8 mouse cellular contexts compared by ENCODE assay signal in the genomic region with DNA sequence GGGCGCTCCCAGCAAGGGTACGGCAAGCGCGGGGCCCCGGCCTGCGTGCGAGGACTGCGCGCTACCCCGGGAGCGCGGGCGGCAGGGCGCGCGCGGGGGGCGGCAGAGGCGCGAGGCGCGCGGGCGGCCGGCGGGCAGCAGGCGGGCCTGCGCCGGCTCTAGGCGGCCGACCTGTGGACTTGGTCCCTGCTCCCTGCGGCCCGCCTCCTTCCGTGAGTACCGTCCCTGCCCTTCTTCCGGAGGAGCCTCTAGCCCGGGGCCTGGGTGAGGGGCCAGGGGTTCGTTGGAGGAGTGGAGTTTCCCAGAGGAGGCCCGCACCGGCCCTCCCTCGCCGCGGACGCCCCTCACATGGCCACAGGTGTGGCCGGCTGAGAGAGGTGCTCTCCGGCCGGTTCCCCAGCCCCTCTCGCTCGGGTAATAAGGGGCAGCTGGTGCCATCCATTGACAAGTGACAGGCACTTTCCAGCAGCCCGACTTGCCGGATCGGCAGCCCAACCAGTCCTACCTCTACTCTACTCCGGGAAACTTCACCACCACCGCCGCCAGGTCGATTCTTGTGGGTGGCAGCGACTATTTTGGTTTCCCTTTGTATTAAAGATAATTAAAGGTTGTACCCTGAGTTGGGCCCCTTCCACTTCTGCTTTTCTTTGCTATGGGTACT. TPM values are rescaled to one million over a fixed set of nuclear protein-coding genes. Genes with fewer than 3 reads are reported as not detected.
DNase-seq lines count a peak whose midpoint lies in the region; ATAC-seq and TF ChIP-seq lines count a peak whose summit lies in the region.

No protein-coding gene starts in this region.

- peaks cover 5% of the 10 kb centered on the region; the same call in 1 of the 2 replicates for H3K79me2 ChIP-seq in heart, adult 2 months (replicated peaks; ENCODE audit: control insufficient read depth, insufficient read depth, low read length)

- no peak for TF ChIP-seq CTCF in heart, adult 2 months (IDR thresholded peaks at IDR 0.05)
- no peak for TF ChIP-seq CTCF in kidney, adult 2 months (conservative IDR thresholded peaks at IDR 0.05; ENCODE audit: insufficient read depth, insufficient read length, low read depth, low read length)

- peak; percentile 76 for DNase-seq in 3134 (ENCODE audit: extremely low read depth, insufficient read length, low spot score)
- peak; percentile 56 for DNase-seq in adipocyte (ENCODE audit: low spot score)
- peak; percentile 71 for DNase-seq in embryo, embryonic 9.5 days (ENCODE audit: extremely low spot score)
- peak; percentile 67 to 68 for DNase-seq in heart, adult 2 months
- DNase-seq in kidney, adult 2 months, result peak; percentile 73
- peak; percentile 82 for DNase-seq in splenic B cell, adult 2 months (ENCODE audit: low read depth, low spot score)

- H3K27me3 ChIP-seq in heart, adult 2 months (ENCODE audit: control insufficient read depth, insufficient read depth, low read length), result no peaks in the 10 kb centered on the region
- H3K27me3 ChIP-seq in kidney, adult 2 months (replicated peaks; ENCODE audit: control insufficient read depth, insufficient read depth, low read length), result no peaks in the 10 kb centered on the region
- no peaks in the 10 kb centered on the region for H3K27me3 ChIP-seq in limb, embryonic 15.5 days
- H3K27me3 ChIP-seq in midbrain, embryonic 15.5 days (replicated peaks), result no peaks in the 10 kb centered on the region
- no peaks in the 10 kb centered on the region for H3K27me3 ChIP-seq in splenic B cell, adult 2 months (ENCODE audit: control insufficient read depth, insufficient read depth, low read length, poor library complexity, severe bottlenecking)

- no peaks in the 10 kb centered on the region for H3K9me3 ChIP-seq in limb, embryonic 15.5 days
- no peaks in the 10 kb centered on the region for H3K9me3 ChIP-seq in midbrain, embryonic 15.5 days

- H3K4me3 ChIP-seq in heart, adult 2 months, result peak overlapping the region; percentile 30
- peak overlapping the region; percentile 66 for H3K4me3 ChIP-seq in kidney, adult 2 months (ENCODE audit: insufficient read depth, low read depth, low read length)
- peak overlapping the region; percentile 41 for H3K4me3 ChIP-seq in limb, embryonic 15.5 days
- peak overlapping the region; percentile 38 for H3K4me3 ChIP-seq in midbrain, embryonic 15.5 days

- WGBS in heart, adult 2 months, result under 1% methylated on average over 51 of the region's 57 CpGs
- WGBS in kidney, adult 2 months, result 1% methylated on average over 51 of the region's 57 CpGs
- WGBS in limb, embryonic 15.5 days, result under 1% methylated on average over 51 of the region's 57 CpGs
- under 1% methylated on average over 54 of the region's 57 CpGs for WGBS in midbrain, embryonic 15.5 days

- peaks cover 5% of the 10 kb centered on the region for H3K36me3 ChIP-seq in heart, adult 2 months (ENCODE audit: control insufficient read depth, insufficient read depth, low read length)
- H3K36me3 ChIP-seq in kidney, adult 2 months (ENCODE audit: control insufficient read depth, insufficient read depth, low read length), result no peaks in the 10 kb centered on the region; the same call in 1 of the 2 replicates
- peaks cover 29% of the 10 kb centered on the region for H3K36me3 ChIP-seq in limb, embryonic 15.5 days
- peaks cover 11% of the 10 kb centered on the region; the same call in 1 of the 2 replicates for H3K36me3 ChIP-seq in midbrain, embryonic 15.5 days (replicated peaks)
- H3K36me3 ChIP-seq in splenic B cell, adult 2 months (ENCODE audit: control insufficient read depth, insufficient read depth, low read length, poor library complexity, severe bottlenecking), result no peaks in the 10 kb centered on the region

- H3K27ac ChIP-seq in heart, adult 2 months, result no peak overlapping the region; the same call in 1 of the 2 replicates
- peak overlapping the region; percentile 24 for H3K27ac ChIP-seq in kidney, adult 2 months (ENCODE audit: insufficient read depth, low read depth, low read length)
- peak overlapping the region; percentile 43 for H3K27ac ChIP-seq in limb, embryonic 15.5 days
- peak overlapping the region; percentile 73 for H3K27ac ChIP-seq in midbrain, embryonic 15.5 days

- H3K4me1 ChIP-seq in heart, adult 2 months (ENCODE audit: control insufficient read depth, insufficient read depth, low read length), result peaks cover 2% of the 10 kb centered on the region
- 0 out of 2 replicates have a peak, but pooled peaks cover 3% of the 10 kb centered on the region for H3K4me1 ChIP-seq in kidney, adult 2 months (ENCODE audit: control insufficient read depth, insufficient read depth, low read length)
- peaks cover 3% of the 10 kb centered on the region for H3K4me1 ChIP-seq in limb, embryonic 15.5 days
- peaks cover 12% of the 10 kb centered on the region; the same call in 1 of the 2 replicates for H3K4me1 ChIP-seq in midbrain, embryonic 15.5 days

- no peak for ATAC-seq in limb, embryonic 15.5 days (ENCODE audit: insufficient number of reproducible peaks, low FRiP score, low TSS enrichment, low read depth)
- no peak; the same call in 1 of the 2 replicates for ATAC-seq in midbrain, embryonic 15.5 days (replicated peaks)

- peak overlapping the region; percentile 12 for H3K4me2 ChIP-seq in limb, embryonic 15.5 days
- H3K4me2 ChIP-seq in midbrain, embryonic 15.5 days, result peak overlapping the region; percentile 39

- peak overlapping the region; percentile 74 for H3K9ac ChIP-seq in heart, adult 2 months (ENCODE audit: low read depth, low read length)
- peak overlapping the region; percentile 26 for H3K9ac ChIP-seq in limb, embryonic 15.5 days
- peak overlapping the region; percentile 21 for H3K9ac ChIP-seq in midbrain, embryonic 15.5 days

- intact Hi-C loops in heart, adult 2 months (cut with DNase I), result loop anchor here (5.0 kb wide), 3 partner anchors 64 to 709 kb away; partner anchors contain the start of genes Drg1 and Slc35e4

- TF ChIP-seq POLR2A in heart, adult 2 months (IDR thresholded peaks at IDR 0.05; ENCODE audit: insufficient read depth, low read depth, low read length), result no peak
- no peak for TF ChIP-seq POLR2A in kidney, adult 2 months (IDR thresholded peaks at IDR 0.05; ENCODE audit: low read depth, low read length)

- TF ChIP-seq EP300 in heart, adult 2 months (IDR thresholded peaks at IDR 0.05; ENCODE audit: insufficient read depth, low read depth, low read length), result no peak

RNA-seq across cellular contexts. Expression of gene Eif4enif1, which starts 0.7 kb away (rescaled TPM):
- 10 to 100 TPM; 36.4 to 43.6 TPM for total RNA-seq in heart, adult 2 months (2021)
- polyA plus RNA-seq in heart, adult 2 months (2012; rRNA removed), result 29.6 and 44.3 TPM in 2 replicates
- polyA plus RNA-seq in kidney, adult 2 months (2012; rRNA removed), result 32.0 and 32.8 TPM in 2 replicates
- polyA plus RNA-seq in limb, embryonic 15.5 days (2015; fragmentation: Nextera tagmentation; extraction: Ambion mirVana), result 38.5 and 45.8 TPM in 2 replicates
- polyA plus RNA-seq in midbrain, embryonic 15.5 days (2015; fragmentation: Nextera tagmentation; extraction: Ambion mirVana), result 63.7 and 66.0 TPM in 2 replicates

RNA-seq across cellular contexts. Expression of gene Sfi1, which starts 9.6 kb away (rescaled TPM):
- 10 to 100 TPM; 17.3 to 17.4 TPM for total RNA-seq in heart, adult 2 months (2021)
- polyA plus RNA-seq in heart, adult 2 months (2012; rRNA removed), result 11.3 and 13.0 TPM in 2 replicates
- 17.3 and 19.4 TPM in 2 replicates for polyA plus RNA-seq in kidney, adult 2 months (2012; rRNA removed)
- 14.4 and 15.8 TPM in 2 replicates for polyA plus RNA-seq in limb, embryonic 15.5 days (2015; fragmentation: Nextera tagmentation; extraction: Ambion mirVana)
- 15.5 and 20.6 TPM in 2 replicates for polyA plus RNA-seq in midbrain, embryonic 15.5 days (2015; fragmentation: Nextera tagmentation; extraction: Ambion mirVana)

Comparison
In these comparisons a context has a peak if more than half of its experiments do, and no peak if none do; other contexts are left out.
1. H3K9ac ChIP-seq: peak in every context shown above with its lines; median percentile 74 in heart, adult 2 months; 26 in limb, embryonic 15.5 days; 21 in midbrain, embryonic 15.5 days.